Mouse (Mus musculus): ENCODE results near the gene Ppp1r2. TPM values are rescaled to one million over a fixed set of nuclear protein-coding genes. Genes with fewer than 3 reads are reported as not detected.
A peak's percentile ranks its signal among the peaks of the same experiment; 100 is the strongest.
"Not testable (repeated sequence)": the region's sequence is repeated elsewhere in the genome, so short reads cannot be mapped to it uniquely, and the experiment has no call there.

The Ppp1r2 gene
- total RNA-seq (2017), result 151 and 167 TPM in 2 replicates

GRCm38 (mm10) chr16:31274674-31275460 is at the start of gene Ppp1r2:
Gene Ppp1r2 (minus strand): TSS chr16:31275277.
- ATAC-seq (ENCODE audit: extremely low read depth, insufficient number of reproducible peaks, low FRiP score, poor library complexity, severe bottlenecking), result peak; percentile 91

GRCm38 (mm10) chr16:31321501-31321900 is 46.4 kb upstream of the Ppp1r2 start:
- ATAC-seq (ENCODE audit: extremely low read depth, insufficient number of reproducible peaks, low FRiP score, poor library complexity, severe bottlenecking), result no peak

GRCm38 (mm10) chr16:31320954-31321353 is 45.9 kb upstream of the Ppp1r2 start:
- no peak for ATAC-seq (ENCODE audit: extremely low read depth, insufficient number of reproducible peaks, low FRiP score, poor library complexity, severe bottlenecking)

- ATAC-seq (ENCODE audit: extremely low read depth, insufficient number of reproducible peaks, low FRiP score, poor library complexity, severe bottlenecking), result not testable (repeated sequence)
Observed at GRCm38 (mm10) chr16:31319723-31320122, 44.6 kb upstream of the Ppp1r2 start.

GRCm38 (mm10) chr16:31319316-31319715 is 44.2 kb upstream of the Ppp1r2 start:
- ATAC-seq (ENCODE audit: extremely low read depth, insufficient number of reproducible peaks, low FRiP score, poor library complexity, severe bottlenecking), result no peak

GRCm38 (mm10) chr16:31318418-31318817 is 43.3 kb upstream of the Ppp1r2 start:
- ATAC-seq (ENCODE audit: extremely low read depth, insufficient number of reproducible peaks, low FRiP score, poor library complexity, severe bottlenecking), result no peak

- ATAC-seq (ENCODE audit: extremely low read depth, insufficient number of reproducible peaks, low FRiP score, poor library complexity, severe bottlenecking), result not testable (repeated sequence)
Observed at GRCm38 (mm10) chr16:31316246-31317143, 41.4 kb upstream of the Ppp1r2 start.

GRCm38 (mm10) chr16:31315294-31315693 is 40.2 kb upstream of the Ppp1r2 start:
- no peak for ATAC-seq (ENCODE audit: extremely low read depth, insufficient number of reproducible peaks, low FRiP score, poor library complexity, severe bottlenecking)

- ATAC-seq (ENCODE audit: extremely low read depth, insufficient number of reproducible peaks, low FRiP score, poor library complexity, severe bottlenecking), result no peak
Observed at GRCm38 (mm10) chr16:31314497-31315233, 39.6 kb upstream of the Ppp1r2 start, which contains the start of gene Apod. Gene Apod (minus strand): TSS chr16:31314808.

- no peak for ATAC-seq (ENCODE audit: extremely low read depth, insufficient number of reproducible peaks, low FRiP score, poor library complexity, severe bottlenecking)
Observed at GRCm38 (mm10) chr16:31313611-31314010, 38.5 kb upstream of the Ppp1r2 start.

GRCm38 (mm10) chr16:31312296-31312695 is 37.2 kb upstream of the Ppp1r2 start:
- no peak for ATAC-seq (ENCODE audit: extremely low read depth, insufficient number of reproducible peaks, low FRiP score, poor library complexity, severe bottlenecking)

- no peak for ATAC-seq (ENCODE audit: extremely low read depth, insufficient number of reproducible peaks, low FRiP score, poor library complexity, severe bottlenecking)
Observed at GRCm38 (mm10) chr16:31305199-31305919, 30.3 kb upstream of the Ppp1r2 start.

- ATAC-seq (ENCODE audit: extremely low read depth, insufficient number of reproducible peaks, low FRiP score, poor library complexity, severe bottlenecking), result no peak
Observed at GRCm38 (mm10) chr16:31303276-31303675, 28.2 kb upstream of the Ppp1r2 start.

- ATAC-seq (ENCODE audit: extremely low read depth, insufficient number of reproducible peaks, low FRiP score, poor library complexity, severe bottlenecking), result no peak
Observed at GRCm38 (mm10) chr16:31300883-31301532, 25.9 kb upstream of the Ppp1r2 start.

- ATAC-seq (ENCODE audit: extremely low read depth, insufficient number of reproducible peaks, low FRiP score, poor library complexity, severe bottlenecking), result no peak
Observed at GRCm38 (mm10) chr16:31300467-31300866, 25.4 kb upstream of the Ppp1r2 start.

GRCm38 (mm10) chr16:31299960-31300353 is 24.9 kb upstream of the Ppp1r2 start:
- ATAC-seq (ENCODE audit: extremely low read depth, insufficient number of reproducible peaks, low FRiP score, poor library complexity, severe bottlenecking), result no peak

GRCm38 (mm10) chr16:31299164-31299959 is 24.3 kb upstream of the Ppp1r2 start:
- no peak for ATAC-seq (ENCODE audit: extremely low read depth, insufficient number of reproducible peaks, low FRiP score, poor library complexity, severe bottlenecking)

All from neutrophil, adult 5-6 weeks (primary cell).